Mouse (Mus musculus): ENCODE measurements around the gene Fat4.

The Fat4 gene

DNA sequence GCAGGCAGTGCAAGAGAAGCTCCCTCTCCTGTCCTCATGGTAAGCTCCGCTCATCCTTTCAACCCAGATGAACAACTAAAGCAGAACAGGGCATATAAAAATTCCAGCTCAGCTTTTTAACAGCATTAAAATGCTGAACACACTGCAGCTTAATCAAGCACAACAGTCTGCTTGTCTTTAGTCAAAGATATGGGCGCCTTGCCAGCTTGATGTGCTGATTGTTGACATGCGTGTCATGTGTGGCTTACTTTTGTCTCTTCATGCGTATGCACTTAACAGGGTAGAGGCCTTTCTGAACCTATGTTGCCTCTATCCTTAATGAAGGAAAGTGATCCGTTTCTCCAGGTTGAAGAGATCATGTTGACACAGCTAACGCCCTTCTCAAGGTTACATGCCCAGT, 75.6 kb downstream of the Fat4 start:
- no peaks in the 10 kb centered on the region for H3K4me1 ChIP-seq (replicated peaks; ENCODE audit: low read depth, low read length)
- H3K36me3 ChIP-seq (ENCODE audit: insufficient read depth, low read length) = no peaks in the 10 kb centered on the region
- H3K4me3 ChIP-seq (replicated peaks; ENCODE audit: low read length) = no peak overlapping the region
- no peaks in the 10 kb centered on the region for H3K9me3 ChIP-seq (ENCODE audit: low read length)
- no peaks in the 10 kb centered on the region for H3K27me3 ChIP-seq (ENCODE audit: insufficient read depth, low read length)
- TF ChIP-seq NANOG (IDR thresholded peaks at IDR 0.05; ENCODE audit: borderline replicate concordance, low read length) (no peak), POU5F1 (IDR thresholded peaks at IDR 0.05; ENCODE audit: borderline replicate concordance, low read length) (no peak), CTCF (conservative IDR thresholded peaks at IDR 0.05; ENCODE audit: low read length) (no peak)

DNA sequence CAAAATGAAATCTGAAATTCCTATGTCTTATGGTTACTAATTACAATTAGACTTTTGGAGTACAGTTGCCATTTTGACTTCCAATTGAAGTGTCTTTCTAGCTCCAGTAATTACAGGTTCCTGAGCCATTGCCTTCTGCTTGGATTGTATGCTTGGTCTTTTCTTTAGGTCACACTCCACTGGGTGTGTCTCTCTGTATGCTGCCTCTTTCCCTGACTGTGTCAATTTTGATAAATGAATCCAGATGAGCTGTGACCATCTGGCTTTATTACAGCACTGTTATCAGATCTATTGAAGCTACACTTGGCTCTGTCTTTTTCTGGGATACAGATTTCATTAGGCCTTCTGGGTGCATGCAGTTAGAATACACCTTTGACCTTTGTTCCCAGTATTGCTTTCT, 80.7 kb downstream of the Fat4 start:
- Histone ChIP-seq H3K4me1 (replicated peaks; ENCODE audit: low read depth, low read length) (no peaks in the 10 kb centered on the region), H3K4me3 (replicated peaks; ENCODE audit: low read length) (no peak overlapping the region), H3K9me3 (ENCODE audit: low read length) (no peaks in the 10 kb centered on the region), H3K36me3 (ENCODE audit: insufficient read depth, low read length) (no peaks in the 10 kb centered on the region), H3K27me3 (ENCODE audit: insufficient read depth, low read length) (no peaks in the 10 kb centered on the region)
- no peak for TF ChIP-seq CTCF (conservative IDR thresholded peaks at IDR 0.05; ENCODE audit: low read length)
- TF ChIP-seq POU5F1 (IDR thresholded peaks at IDR 0.05; ENCODE audit: borderline replicate concordance, low read length) = no peak
- TF ChIP-seq NANOG (IDR thresholded peaks at IDR 0.05; ENCODE audit: borderline replicate concordance, low read length) = no peak

DNA sequence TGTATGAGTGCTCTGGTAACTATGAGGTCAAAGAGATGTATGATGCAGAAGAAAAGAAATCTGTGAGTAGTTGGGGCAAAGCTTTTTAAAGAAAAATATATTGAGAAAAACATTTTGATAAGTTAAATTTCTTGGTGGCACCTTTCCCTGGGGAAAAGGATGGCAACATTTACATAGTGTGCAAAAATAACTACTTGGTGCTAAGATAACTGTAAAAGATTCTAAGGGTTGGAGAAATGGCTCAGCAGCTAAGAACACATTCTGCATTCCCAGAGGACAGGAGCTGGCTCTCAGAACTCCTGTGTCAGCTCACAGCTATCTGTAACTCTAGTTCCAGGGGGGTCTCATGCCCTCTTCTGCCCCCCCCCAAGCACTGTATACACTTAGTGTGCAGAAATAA, 99.6 kb downstream of the Fat4 start:
- TF ChIP-seq CTCF (conservative IDR thresholded peaks at IDR 0.05; ENCODE audit: low read length) (no peak), POU5F1 (IDR thresholded peaks at IDR 0.05; ENCODE audit: borderline replicate concordance, low read length) (no peak), NANOG (IDR thresholded peaks at IDR 0.05; ENCODE audit: borderline replicate concordance, low read length) (no peak)
- Histone ChIP-seq H3K27me3 (ENCODE audit: insufficient read depth, low read length) (no peaks in the 10 kb centered on the region), H3K4me3 (replicated peaks; ENCODE audit: low read length) (no peak overlapping the region), H3K9me3 (ENCODE audit: low read length) (no peaks in the 10 kb centered on the region), H3K36me3 (ENCODE audit: insufficient read depth, low read length) (no peaks in the 10 kb centered on the region), H3K4me1 (replicated peaks; ENCODE audit: low read depth, low read length) (no peaks in the 10 kb centered on the region)

DNA sequence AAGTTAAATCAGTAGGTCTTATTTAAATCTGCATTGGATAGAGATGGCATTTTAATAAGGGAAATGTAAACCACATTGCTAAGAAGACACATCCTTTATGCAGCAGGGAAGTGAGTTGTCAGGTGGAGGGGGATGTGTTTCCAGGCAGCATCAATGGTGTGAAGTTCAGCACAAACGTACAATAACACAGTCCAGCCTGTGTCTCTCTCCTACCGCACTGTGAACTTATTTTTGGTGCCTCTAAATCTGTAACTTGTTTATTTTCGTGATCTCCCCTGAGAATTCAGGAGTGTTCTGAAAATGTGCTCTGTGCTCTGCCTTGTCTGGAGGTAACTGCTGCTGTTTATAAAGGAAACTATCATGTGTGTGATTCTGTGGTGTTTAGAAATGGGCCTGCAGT, 102.4 kb downstream of the Fat4 start:
- no peaks in the 10 kb centered on the region for H3K4me1 ChIP-seq (replicated peaks; ENCODE audit: low read depth, low read length)
- no peaks in the 10 kb centered on the region for H3K27me3 ChIP-seq (ENCODE audit: insufficient read depth, low read length)
- H3K9me3 ChIP-seq (ENCODE audit: low read length) = no peaks in the 10 kb centered on the region
- H3K4me3 ChIP-seq (replicated peaks; ENCODE audit: low read length) = no peak overlapping the region
- no peak for TF ChIP-seq POU5F1 (IDR thresholded peaks at IDR 0.05; ENCODE audit: borderline replicate concordance, low read length)
- TF ChIP-seq CTCF (conservative IDR thresholded peaks at IDR 0.05; ENCODE audit: low read length) = no peak
- TF ChIP-seq NANOG (IDR thresholded peaks at IDR 0.05; ENCODE audit: borderline replicate concordance, low read length) = no peak
- no peaks in the 10 kb centered on the region for H3K36me3 ChIP-seq (ENCODE audit: insufficient read depth, low read length)

DNA sequence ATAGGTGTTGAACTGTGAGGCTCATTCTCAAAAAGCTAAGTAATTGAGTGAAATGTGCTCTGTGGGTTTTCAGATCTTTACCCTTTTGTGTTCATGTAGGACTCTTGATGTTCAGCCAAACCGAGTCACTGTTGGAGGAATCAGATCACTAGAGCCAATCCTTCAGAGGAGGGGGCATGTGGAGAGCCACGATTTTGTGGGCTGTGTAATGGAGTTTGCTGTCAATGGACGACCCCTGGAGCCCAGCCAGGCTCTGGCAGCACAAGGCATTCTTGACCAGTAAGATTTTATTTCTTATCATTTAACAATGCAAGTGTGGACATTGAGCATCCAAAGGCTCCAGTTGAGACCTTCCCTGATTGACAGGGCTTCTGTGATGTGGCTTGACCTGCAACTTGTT, 113.3 kb downstream of the Fat4 start:
- Histone ChIP-seq H3K27me3 (ENCODE audit: insufficient read depth, low read length) (no peaks in the 10 kb centered on the region), H3K36me3 (ENCODE audit: insufficient read depth, low read length) (no peaks in the 10 kb centered on the region), H3K9me3 (ENCODE audit: low read length) (no peaks in the 10 kb centered on the region), H3K4me3 (replicated peaks; ENCODE audit: low read length) (no peak overlapping the region), H3K4me1 (replicated peaks; ENCODE audit: low read depth, low read length) (no peaks in the 10 kb centered on the region)
- TF ChIP-seq CTCF (conservative IDR thresholded peaks at IDR 0.05; ENCODE audit: low read length) (no peak), NANOG (IDR thresholded peaks at IDR 0.05; ENCODE audit: borderline replicate concordance, low read length) (no peak), POU5F1 (IDR thresholded peaks at IDR 0.05; ENCODE audit: borderline replicate concordance, low read length) (no peak)

DNA sequence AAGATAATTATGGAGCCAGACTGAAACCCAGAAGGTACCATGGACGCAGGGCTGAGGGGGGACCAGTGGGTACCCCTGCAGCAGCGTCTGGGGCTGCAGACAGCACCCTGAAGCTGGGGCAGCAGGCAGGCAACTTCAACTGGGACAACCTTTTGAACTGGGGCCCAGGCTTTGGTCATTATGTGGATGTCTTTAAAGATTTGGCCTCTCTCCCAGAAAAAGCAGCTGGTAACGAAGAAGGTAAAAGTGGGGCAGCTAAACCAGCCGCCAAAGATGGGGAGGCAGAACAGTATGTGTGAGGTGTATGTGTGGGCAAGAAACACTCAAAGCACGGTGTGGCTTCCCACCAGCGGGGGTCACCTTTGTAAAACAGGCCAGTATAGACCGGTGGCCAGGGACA, 123.8 kb downstream of the Fat4 start:
- Histone ChIP-seq H3K9me3 (ENCODE audit: low read length) (no peaks in the 10 kb centered on the region), H3K4me3 (replicated peaks; ENCODE audit: low read length) (no peak overlapping the region), H3K36me3 (ENCODE audit: insufficient read depth, low read length) (no peaks in the 10 kb centered on the region), H3K27me3 (ENCODE audit: insufficient read depth, low read length) (peaks cover 5% of the 10 kb centered on the region; the same call in 1 of the 2 replicates), H3K4me1 (replicated peaks; ENCODE audit: low read depth, low read length) (no peaks in the 10 kb centered on the region)
- no peak for TF ChIP-seq CTCF (conservative IDR thresholded peaks at IDR 0.05; ENCODE audit: low read length)
- no peak for TF ChIP-seq NANOG (IDR thresholded peaks at IDR 0.05; ENCODE audit: borderline replicate concordance, low read length)
- no peak for TF ChIP-seq POU5F1 (IDR thresholded peaks at IDR 0.05; ENCODE audit: borderline replicate concordance, low read length)

DNA sequence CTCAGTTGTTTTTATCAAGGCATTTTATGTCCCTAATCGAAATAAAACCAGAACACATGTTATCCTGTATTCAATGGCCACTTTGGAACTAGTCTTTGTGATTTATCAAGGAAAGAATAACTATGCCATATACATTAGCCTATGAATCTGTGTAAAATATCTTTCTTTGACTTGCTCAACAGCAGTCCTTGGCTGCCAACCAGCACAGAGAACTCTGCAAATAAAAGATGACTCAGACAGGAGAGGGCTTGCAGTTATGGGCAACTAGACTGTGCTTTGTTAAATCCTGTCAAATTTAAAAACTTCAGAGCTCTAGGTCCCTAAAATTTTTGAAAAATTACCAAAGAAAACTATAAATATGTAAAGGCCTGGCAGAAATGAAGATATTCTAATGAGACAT, 130.9 kb downstream of the Fat4 start:
- no peak for TF ChIP-seq NANOG (IDR thresholded peaks at IDR 0.05; ENCODE audit: borderline replicate concordance, low read length)
- no peak for TF ChIP-seq POU5F1 (IDR thresholded peaks at IDR 0.05; ENCODE audit: borderline replicate concordance, low read length)
- TF ChIP-seq CTCF (conservative IDR thresholded peaks at IDR 0.05; ENCODE audit: low read length) = no peak

DNA sequence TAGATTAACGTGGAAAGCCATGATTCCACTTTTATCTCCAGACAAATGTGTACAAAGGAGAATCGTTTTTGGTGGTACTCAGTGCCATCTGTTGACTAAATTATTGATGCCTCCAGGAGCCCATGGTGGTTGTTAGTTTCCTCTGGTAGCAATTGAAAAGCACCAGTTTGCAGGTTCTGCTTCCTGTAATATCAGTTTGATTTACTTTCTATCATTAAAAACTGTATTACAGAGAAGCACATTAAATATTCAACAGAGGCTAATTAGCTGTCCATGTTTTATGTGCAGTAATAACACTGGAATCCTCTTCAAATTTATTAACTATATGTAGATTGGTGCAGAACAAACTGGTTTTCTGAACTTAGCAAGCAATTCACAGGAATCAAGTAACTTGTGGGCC, 149.4 kb downstream of the Fat4 start:
- no peak for TF ChIP-seq NANOG (IDR thresholded peaks at IDR 0.05; ENCODE audit: borderline replicate concordance, low read length)
- no peak for TF ChIP-seq CTCF (conservative IDR thresholded peaks at IDR 0.05; ENCODE audit: low read length)
- no peak for TF ChIP-seq POU5F1 (IDR thresholded peaks at IDR 0.05; ENCODE audit: borderline replicate concordance, low read length)
- Histone ChIP-seq H3K27me3 (ENCODE audit: insufficient read depth, low read length) (no peaks in the 10 kb centered on the region), H3K4me3 (replicated peaks; ENCODE audit: low read length) (no peak overlapping the region)

More for the DNA sequence above, 130.9 kb downstream of the Fat4 start:
- Histone ChIP-seq H3K9me3 (ENCODE audit: low read length) (no peaks in the 10 kb centered on the region), H3K4me3 (replicated peaks; ENCODE audit: low read length) (no peak overlapping the region), H3K4me1 (replicated peaks; ENCODE audit: low read depth, low read length) (no peaks in the 10 kb centered on the region), H3K27me3 (ENCODE audit: insufficient read depth, low read length) (no peaks in the 10 kb centered on the region), H3K36me3 (ENCODE audit: insufficient read depth, low read length) (no peaks in the 10 kb centered on the region)

DNA sequence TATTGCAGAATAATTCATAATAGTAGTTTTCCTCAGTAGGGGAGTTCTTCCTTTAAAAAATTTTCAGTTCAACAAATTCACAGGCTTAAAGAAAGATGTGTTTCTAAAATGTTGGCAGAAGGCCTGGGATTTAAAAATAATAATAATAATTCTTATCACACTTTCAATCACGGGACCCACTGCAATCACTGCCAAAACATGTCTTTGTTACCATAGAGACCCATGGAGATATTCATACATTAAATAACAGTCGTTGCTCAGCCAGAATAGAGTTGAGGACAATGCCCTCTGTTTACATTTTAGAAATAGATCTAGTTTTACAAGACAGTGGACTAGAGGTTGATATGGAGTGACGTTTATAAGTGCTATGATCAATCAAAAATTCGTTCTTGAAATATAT, 159.7 kb downstream of the Fat4 start:
- H3K4me1 ChIP-seq (replicated peaks; ENCODE audit: low read depth, low read length) = no peaks in the 10 kb centered on the region
- no peak for TF ChIP-seq POU5F1 (IDR thresholded peaks at IDR 0.05; ENCODE audit: borderline replicate concordance, low read length)
- no peak for TF ChIP-seq CTCF (conservative IDR thresholded peaks at IDR 0.05; ENCODE audit: low read length)
- TF ChIP-seq NANOG (IDR thresholded peaks at IDR 0.05; ENCODE audit: borderline replicate concordance, low read length) = no peak
- no peaks in the 10 kb centered on the region for H3K9me3 ChIP-seq (ENCODE audit: low read length)
- no peak overlapping the region for H3K4me3 ChIP-seq (replicated peaks; ENCODE audit: low read length)
- H3K36me3 ChIP-seq (ENCODE audit: insufficient read depth, low read length) = no peaks in the 10 kb centered on the region
- no peaks in the 10 kb centered on the region for H3K27me3 ChIP-seq (ENCODE audit: insufficient read depth, low read length)

More for the DNA sequence above, 149.4 kb downstream of the Fat4 start:
- no peaks in the 10 kb centered on the region for H3K9me3 ChIP-seq (ENCODE audit: low read length)
- no peaks in the 10 kb centered on the region for H3K36me3 ChIP-seq (ENCODE audit: insufficient read depth, low read length)
- no peaks in the 10 kb centered on the region for H3K4me1 ChIP-seq (replicated peaks; ENCODE audit: low read depth, low read length)

Data from E14TG2a.4 (cell line).